Mouse (Mus musculus) activated CD4-positive, CD25-positive, alpha-beta regulatory T cell, adult 4 months (primary cell): ENCODE results near the gene AI593442. TPM values are rescaled to one million over a fixed set of nuclear protein-coding genes. Genes with fewer than 3 reads are reported as not detected.

Experiments
- ATAC-seq: one replicate; pipeline ENCODE4 v1.8.0; 2017
- polyA plus RNA-seq, 2 experiments: library from polyadenylated mRNA; unstranded; fragments of 100-300 nt; shearing (Covaris generic); gene quantifications; one replicate each; pipeline ENCODE4 v1.2.1; 2017

AI593442 gene
- polyA plus RNA-seq = not detected

DNA sequence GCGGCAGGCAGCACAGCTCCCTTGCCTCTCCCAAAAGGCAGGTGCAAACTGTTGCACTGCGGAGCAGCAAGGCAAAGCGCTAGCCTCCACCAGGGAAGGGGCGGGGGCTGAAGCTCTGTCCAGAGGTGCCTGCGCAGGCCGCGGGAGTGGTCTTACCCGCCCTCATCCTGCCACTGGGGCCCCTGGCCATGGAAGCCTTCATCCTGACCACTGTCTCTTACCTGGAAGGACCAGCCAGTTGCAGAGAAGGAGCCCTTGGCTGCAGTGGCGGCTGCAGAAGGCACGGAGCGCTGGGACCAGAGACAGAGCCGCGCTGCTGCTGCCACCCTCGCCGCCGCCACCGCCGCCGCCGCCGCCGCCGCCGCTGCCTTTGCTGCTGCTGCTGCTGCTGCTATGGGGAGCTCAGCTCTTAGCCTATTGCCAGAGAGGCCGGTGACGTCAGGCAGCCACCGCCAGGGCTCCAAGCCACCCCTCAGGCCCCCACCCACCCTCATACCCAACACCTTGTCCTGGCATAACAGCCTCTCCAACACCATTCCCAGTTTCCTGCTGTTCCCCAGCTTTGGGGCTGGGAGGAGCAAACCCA lies at the start of gene AI593442:
AI593442 (minus strand) TSS at position 419 of the 586 bp plus-strand sequence.
- no peak for ATAC-seq

DNA sequence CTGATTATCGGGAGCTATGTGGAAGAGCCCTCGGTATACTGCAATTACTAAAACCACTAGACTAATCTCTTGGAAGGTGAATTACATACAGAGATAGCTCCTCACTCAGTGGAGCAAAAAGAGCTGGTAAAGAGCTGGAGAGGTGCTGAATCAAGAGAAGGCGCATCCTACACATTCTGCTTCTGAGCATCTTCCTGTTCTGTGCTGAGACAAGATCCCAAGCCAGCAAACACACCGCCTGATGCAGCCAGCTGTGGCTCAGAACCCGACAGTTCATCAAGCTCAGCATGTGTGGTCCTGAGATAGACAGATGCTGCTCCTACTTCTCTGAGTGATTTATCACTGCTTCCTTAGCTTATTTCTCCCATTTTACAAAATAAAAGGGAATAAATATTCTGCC lies 49.2 kb upstream of the AI593442 start:
- no peak for ATAC-seq

DNA sequence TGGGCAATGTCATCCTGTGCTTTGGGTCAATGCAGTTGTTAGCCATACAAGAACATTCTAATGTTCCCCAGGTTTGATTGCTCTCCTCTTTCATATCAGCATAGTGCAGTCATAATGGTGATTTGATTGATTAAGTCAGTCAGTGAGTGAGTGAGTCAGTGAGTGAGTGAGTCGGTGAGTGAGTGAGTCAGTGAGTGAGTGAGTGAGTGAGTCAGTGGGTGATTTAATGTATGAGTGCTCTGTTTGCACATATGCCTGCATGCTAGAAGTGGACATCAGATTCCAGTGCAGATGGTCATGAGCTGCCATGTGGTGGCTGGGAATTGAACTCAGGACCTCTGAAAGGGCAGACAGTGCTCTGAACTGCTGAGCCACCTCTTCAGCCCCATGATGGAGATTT lies 43.0 kb upstream of the AI593442 start:
- ATAC-seq = no peak

DNA sequence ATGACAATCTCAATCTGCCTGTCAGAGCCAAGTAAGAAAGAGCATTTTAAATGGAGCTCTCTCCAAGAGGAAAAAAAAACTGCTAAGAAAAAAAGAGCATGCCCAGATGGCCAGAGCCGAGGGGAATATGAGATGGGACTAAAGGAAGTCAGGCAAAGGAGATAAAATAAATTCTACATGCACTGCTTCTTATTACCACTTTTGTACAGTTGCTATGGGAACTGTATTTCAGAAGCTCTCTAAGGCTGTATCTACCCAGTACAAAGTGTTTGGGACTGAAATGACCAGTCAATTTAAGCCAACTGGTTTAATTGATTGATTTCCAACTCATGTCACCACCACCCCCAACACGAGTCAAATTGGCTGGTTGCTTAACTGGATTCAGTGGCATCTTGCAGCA lies 40.0 kb upstream of the AI593442 start:
- ATAC-seq = no peak

DNA sequence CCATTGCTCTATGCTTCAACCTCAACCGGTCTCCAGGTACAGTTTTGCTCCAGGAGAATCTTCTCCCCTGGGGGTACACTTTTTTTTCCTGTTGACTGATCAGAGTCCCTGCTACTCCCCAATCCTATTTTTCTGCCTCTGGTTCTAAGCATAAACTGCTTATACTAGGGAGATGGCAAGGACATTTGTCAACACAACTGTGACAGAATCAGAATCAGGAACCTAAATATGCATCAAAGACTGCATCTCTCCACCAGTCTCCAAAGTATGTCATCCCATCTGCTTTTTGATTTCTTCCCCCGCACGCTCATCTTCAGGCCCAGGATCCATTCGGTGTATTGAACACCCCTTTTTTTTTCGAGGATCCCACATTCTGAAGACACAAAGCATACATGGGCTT lies 456 bp upstream of the AI593442 start:
- ATAC-seq = no peak

DNA sequence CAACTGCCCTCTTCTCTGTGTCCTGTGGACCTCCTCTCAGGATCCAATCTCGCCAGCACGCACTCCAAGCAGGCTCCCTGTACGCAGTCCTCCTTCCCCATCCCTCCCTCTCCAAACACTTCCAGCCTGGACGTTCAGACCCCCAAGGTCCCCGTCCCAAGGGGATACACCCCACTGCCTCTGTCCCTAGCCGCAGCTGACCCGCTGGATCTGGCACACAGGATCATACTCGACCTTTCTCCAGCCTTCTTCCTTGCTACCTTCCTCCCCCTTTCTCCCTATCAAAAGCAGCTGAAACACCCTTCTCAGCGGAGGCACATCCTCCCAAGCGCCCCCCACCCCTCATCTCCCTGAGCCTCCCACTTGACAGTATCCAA lies 753 bp downstream of the AI593442 start:
- no peak for ATAC-seq

DNA sequence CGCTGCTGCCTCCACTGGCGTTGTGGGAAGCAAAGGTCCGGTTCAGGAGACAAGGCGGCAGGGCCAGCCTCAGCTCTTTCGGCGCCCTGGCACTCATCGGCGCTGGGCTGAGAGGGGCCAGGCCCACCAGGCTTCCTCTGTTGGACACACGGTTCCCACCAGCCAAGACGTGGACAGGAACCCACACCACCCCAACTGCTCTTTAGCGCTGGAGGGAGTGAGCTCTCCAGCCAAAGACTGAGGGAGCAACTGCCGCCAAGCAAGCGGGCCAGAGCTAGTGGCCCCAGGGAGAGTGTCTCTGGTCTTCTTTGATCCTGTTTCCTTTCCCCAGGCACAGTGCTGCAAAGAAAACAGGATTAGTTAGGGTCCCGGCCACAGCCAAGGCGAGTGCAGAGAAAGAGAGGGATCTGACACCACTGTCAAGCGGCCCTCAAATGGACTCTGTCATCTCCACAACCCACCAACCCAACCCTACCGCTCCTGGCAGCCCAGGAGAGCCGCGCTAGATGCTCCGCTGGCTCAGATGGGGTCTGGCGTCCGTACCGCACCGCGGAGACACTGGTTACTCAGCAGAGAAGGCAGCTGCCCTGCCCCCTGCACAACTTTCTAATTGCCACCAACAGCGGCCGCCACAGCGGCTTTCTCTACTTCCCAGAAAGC lies 1.3 kb downstream of the AI593442 start:
- no peak for ATAC-seq

DNA sequence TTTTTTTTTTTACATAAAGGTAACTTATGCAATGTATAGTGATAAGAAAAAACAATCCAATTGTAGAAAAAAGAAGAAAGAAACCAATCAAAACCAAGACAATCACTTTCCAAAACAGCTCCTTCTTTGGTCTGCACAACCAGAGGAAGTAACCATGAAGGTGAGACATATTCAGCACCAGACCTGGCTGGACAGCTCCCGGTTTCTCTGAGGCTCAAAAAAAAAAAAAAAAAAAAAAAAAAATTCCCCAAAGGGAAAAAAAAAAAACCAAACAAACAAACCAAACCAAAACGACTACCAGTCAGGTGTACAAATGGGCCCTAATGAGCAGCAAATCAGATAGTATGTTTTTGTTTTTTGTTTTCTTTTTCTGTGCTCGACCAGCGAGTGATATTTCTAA lies 3.0 kb downstream of the AI593442 start:
- ATAC-seq = no peak

DNA sequence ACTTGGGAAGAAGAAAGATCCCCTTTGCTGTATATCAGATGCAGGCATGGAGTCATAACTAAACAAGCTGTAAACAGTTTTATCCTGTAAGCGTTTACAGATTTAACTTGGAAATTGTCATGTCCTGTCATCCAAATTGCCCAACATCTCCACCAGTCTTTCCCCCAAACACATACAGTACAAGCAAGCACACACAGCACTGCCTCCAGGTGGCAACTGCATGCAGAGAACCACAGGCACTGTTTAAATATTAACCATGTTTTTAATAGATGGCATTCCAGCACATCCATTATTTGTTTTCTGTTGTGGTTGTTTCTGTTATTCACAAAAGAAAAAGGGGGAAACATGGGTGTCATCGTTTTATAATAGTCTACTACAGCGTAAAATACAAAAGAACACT lies 3.6 kb downstream of the AI593442 start:
- ATAC-seq = no peak

DNA sequence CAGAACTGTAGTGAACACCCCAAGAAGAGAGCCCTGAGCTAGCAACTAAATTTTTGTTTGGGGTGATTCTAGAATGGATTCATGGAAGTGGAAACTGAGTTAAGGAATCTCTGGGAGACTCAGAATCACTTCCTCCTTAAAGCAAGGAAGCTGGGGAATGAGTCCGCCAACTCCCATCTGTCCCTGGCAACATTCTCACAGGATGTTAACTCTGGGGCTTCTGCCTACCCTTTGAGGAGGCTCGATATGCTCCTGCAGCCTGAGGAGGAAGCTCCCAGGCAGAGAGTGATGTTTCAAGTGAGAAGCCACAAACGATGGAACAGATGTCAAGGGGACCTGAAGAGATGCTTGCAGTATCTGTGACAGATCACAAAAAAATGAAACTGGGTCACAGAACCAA lies 18.2 kb downstream of the AI593442 start:
- no peak for ATAC-seq

DNA sequence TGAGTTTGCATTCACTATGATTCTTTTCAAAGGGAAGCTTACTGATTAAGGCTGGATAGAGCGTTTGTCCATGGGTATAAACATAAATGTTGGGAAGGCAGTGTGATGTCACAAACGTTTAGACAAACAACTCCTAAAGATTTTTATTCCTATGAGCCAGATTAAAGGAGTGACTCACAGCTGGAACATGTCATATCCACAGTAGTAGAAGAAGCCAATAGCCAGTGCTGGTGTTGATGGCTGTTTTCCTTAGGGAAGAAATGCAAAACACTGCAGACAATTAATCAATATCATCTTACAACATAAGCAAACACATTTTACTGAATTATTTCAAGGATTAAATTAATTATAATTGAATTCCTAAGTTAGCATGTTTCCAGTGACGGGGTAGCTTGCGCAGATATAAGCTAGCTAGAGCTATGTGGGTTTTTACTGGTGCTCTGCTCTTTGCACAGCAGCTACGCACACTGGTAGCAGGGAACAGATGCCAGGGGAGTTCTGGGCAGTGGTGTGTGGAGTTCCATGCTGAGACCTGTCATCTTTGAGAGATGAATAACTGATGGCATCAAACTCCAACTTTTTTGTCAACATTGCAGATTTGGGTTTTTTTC lies 29.1 kb downstream of the AI593442 start:
- no peak for ATAC-seq

DNA sequence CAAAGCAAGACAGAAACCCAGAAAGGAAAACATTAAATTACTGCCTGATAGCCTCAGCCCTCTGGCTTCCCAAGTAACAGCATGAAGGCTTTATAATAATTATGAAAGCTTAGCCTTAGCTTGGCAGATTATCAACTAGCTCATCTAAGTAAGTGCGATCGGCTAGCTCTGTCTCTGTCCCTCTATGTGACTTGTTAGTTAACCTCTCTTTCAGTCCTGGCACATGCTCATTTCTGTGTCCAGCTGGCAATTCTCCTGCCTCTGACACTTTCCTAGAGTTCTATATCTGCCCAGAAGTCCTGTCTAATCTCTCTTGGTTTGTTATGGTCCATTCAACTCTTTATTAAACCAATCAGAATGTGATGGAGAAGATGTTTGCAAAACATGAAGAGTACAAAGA lies 34.3 kb downstream of the AI593442 start:
- ATAC-seq = no peak

DNA sequence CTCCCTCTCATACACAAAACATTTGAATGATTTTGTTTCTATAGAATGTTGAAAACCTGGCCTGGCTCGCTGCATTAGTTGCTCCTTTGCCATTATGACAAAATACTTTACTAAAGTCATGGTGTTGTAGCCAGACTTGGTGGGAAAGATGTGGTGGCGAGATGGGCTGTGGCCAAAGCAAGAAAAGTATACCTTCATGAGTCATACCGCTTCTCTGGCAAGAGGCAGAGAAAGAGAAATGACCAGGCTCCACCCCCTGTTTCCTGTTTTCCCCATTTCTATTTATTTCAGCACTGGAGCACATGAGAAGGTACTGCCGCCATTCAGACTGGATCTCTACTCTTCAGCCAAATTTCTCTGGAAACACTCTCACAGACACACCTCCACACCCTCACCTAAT lies 35.0 kb downstream of the AI593442 start:
- no peak for ATAC-seq

DNA sequence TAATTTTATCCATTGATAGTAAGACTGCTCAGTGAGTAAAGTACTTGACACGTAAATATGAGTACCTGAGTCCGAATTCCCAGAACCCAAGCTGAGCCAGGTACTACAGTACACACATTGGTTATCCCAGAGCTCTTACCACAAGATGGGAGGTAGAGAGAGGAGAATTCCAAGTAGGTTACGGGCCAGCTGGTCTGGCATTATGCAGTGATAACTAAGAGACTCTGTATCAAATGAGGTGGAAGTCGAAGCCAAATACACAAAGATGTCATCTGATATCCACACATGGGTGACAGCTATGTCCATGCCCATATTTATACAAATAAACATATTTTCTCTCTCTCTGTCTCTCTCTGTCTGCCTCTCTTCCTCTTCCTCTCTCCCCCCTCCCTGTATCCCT lies 35.4 kb downstream of the AI593442 start:
- ATAC-seq = no peak

DNA sequence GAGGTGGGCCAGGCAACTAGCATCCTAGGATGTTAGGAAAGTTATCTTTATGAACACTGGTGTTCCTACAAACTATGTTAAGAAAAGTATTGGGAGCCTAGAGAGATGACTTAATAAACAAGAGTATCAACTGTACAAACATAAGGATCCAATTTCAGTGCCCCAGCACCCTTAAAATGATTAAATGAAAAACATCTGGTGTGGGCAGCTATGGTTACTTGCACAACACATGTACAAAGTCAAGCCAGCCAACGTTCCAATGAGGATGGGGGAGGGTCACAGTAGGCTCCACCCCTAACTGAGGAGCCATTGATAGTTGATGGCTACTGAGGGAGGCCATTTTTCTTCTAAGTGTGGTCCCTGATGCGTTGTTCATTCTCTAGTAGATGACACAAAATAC lies 43.6 kb downstream of the AI593442 start:
- ATAC-seq = no peak

DNA sequence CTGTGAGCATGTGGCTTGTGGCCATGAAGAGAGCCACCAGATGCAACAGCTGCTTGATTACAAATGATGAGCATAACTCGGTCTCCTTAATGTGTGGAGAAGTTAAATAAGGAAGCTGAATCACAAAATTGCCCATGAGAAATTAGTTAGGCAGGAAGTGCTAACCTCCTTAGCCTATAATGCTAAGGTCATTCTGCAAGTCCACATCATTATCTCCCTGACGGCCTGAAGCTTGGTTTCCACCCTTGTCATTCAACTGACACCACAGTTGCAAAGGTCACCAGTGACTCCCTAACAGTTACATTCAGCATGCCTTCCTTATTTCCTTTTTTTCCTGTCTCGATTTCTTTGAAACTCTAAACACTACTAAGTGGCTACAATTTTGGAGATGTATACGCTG lies 55.7 kb downstream of the AI593442 start:
- ATAC-seq = no peak
